Mouse (Mus musculus): ENCODE measurements around the gene Cog4.

DNA sequence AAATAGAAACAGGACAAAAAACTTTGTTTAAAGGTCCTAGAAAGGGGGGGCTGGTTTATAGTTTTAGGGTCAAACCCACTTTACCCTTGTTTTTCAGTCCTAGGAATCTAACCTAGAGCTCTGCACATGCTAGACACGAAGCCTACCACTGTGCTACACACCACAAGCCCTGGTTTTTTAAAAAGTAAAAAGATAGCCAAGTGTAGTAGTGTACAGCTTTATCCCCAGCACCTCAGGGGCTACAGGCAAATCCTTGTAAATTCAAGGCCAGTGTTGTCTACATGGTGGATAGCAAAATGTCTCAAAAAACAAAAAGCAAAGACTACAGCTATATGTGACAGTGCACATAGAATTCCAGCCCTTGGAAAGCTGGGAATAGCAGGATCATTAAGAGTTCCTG lies 29.4 kb upstream of the Cog4 start:
- TF ChIP-seq POLR2A (IDR thresholded peaks at IDR 0.05; ENCODE audit: extremely low read depth, insufficient read depth, low read length): no peak
- no peak for TF ChIP-seq CTCF (IDR thresholded peaks at IDR 0.05; ENCODE audit: low read depth, low read length)

All from liver, adult 2 months (tissue).